Mouse (Mus musculus): ENCODE measurements at regions not wholly inside any gene's neighbourhood (a gene's known extent, or its start where the extent isn't known, plus 50 kb on each side); places are given as distances from the start of the nearest gene placed in this dataset.
A peak's percentile ranks its signal among the peaks of the same experiment; 100 is the strongest.

GRCm38 (mm10) chr17:84873554-84873953 is 83.0 kb upstream of the Lrpprc start:
- TF ChIP-seq CTCF (IDR thresholded peaks at IDR 0.05; ENCODE audit: low read depth, low read length), result no peak
- TF ChIP-seq POLR2A (IDR thresholded peaks at IDR 0.05; ENCODE audit: extremely low read depth, insufficient read depth, low read length), result 0 out of 2 replicates have a peak, but pooled peaks have one; percentile 40

Measured in liver, adult 2 months (tissue).